Mouse (Mus musculus) hindbrain, embryonic 14.5 days (tissue): Measurements from ENCODE around the gene Msh6. TPM values are rescaled to one million over a fixed set of nuclear protein-coding genes. Genes with fewer than 3 reads are reported as not detected.
"Not testable (repeated sequence)": the region's sequence is repeated elsewhere in the genome, so short reads cannot be mapped to it uniquely, and the experiment has no call there.

Source experiments
- ATAC-seq: fragments of 200-750 bp; cut with Nextera tagmentation; 2 replicates; pipeline ENCODE4 v1.8.0; 2017; ENCODE audit warnings: moderate number of reproducible peaks, mild to moderate bottlenecking, moderate TSS enrichment, moderate library complexity; ENCODE audit not compliant: low FRiP score
- DNase-seq: peaks from one replicate; pipeline ENCODE4 v3.0.0-alpha.2; 2015; ENCODE audit warnings: low spot score
- H3K27ac ChIP-seq: fragments of 300-500 bp; sonication (generic); 2 replicates; pipeline ENCODE4 v1.5.1; 2014; ENCODE audit warnings: mild to moderate bottlenecking, moderate library complexity
- H3K27me3 ChIP-seq: fragments of 300-500 bp; sonication (generic); 2 replicates; pipeline ENCODE4 v1.6.1; 2014; ENCODE audit warnings: mild to moderate bottlenecking, low read length, mixed read lengths; ENCODE audit not compliant: control insufficient read depth, insufficient read depth
- H3K36me3 ChIP-seq: fragments of 300-500 bp; sonication (generic); replicated peaks from 2 replicates; pipeline ENCODE4 v1.6.1; 2014; ENCODE audit not compliant: control insufficient read depth, insufficient read depth
- H3K4me1 ChIP-seq: fragments of 300-500 bp; sonication (generic); replicated peaks from 2 replicates; pipeline ENCODE4 v1.6.1; 2014; ENCODE audit warnings: antibody characterized with exemption, low read length, mixed read lengths; ENCODE audit not compliant: control insufficient read depth, insufficient read depth
- H3K4me2 ChIP-seq: fragments of 300-500 bp; sonication (generic); replicated peaks from 2 replicates; pipeline ENCODE4 v1.6.1; 2014; ENCODE audit warnings: mild to moderate bottlenecking, moderate library complexity
- H3K4me3 ChIP-seq: fragments of 300-500 bp; sonication (generic); replicated peaks from 2 replicates; pipeline ENCODE4 v1.5.1; 2014; ENCODE audit warnings: mild to moderate bottlenecking, low read length
- H3K9ac ChIP-seq: fragments of 300-500 bp; sonication (generic); 2 replicates; pipeline ENCODE4 v1.6.1; 2014
- H3K9me3 ChIP-seq: fragments of 300-500 bp; sonication (generic); 2 replicates; pipeline ENCODE4 v1.6.1; 2016; ENCODE audit warnings: low read length; ENCODE audit not compliant: control insufficient read depth
- whole genome bisulfite sequencing: fragments of 180-500 bp; shearing (Covaris S2); extraction: QIAGEN DNeasy Blood & Tissue Kit; methylation state at CpG from one replicate; pipeline ENCODE4 v1.1.7; 2014; 5-methylcytosine and 5-hydroxymethylcytosine counted together
- polyA plus RNA-seq: library from polyadenylated mRNA; unstranded; fragments of >200 nt; fragmentation: Nextera tagmentation; extraction: Ambion mirVana; gene quantifications from 2 replicates; pipeline ENCODE4 v1.2.1, GENCODE M21; 2014

Msh6 gene
- 28.2 and 32.0 TPM in 2 replicates for polyA plus RNA-seq

- Histone ChIP-seq H3K36me3 (peaks cover 17% of the 10 kb centered on the region; the same call in 1 of the 2 replicates), H3K4me1 (peaks cover 15% of the 10 kb centered on the region), H3K4me3 (peak within 1 kb of the TSS; percentile 73), H3K4me2 (peak within 1 kb of the TSS; percentile 65), H3K27me3 (no peaks in the 10 kb centered on the region), H3K27ac (peak within 1 kb of the TSS; percentile 82), H3K9me3 (no peaks in the 10 kb centered on the region), H3K9ac (peak within 1 kb of the TSS; percentile 73)
- ATAC-seq = peak; percentile 99
- WGBS = under 1% methylated on average over 63 of the region's 63 CpGs
- DNase-seq = peak; percentile 96
These were observed at the start of gene Msh6 for GRCm38 (mm10) chr17:87974629-87975228. TSS of gene Msh6 (plus strand) at chr17:87975062.

- DNase-seq = no peak
- Histone ChIP-seq H3K27ac (no peak overlapping the region), H3K36me3 (no peaks in the 10 kb centered on the region), H3K4me3 (no peak overlapping the region), H3K9me3 (no peaks in the 10 kb centered on the region), H3K4me1 (no peaks in the 10 kb centered on the region), H3K9ac (no peak overlapping the region), H3K4me2 (no peak overlapping the region), H3K27me3 (no peaks in the 10 kb centered on the region)
- 80% methylated on average over 10 of the region's 10 CpGs for WGBS
- no peak for ATAC-seq
These were observed 40.5 kb upstream of the Msh6 start for GRCm38 (mm10) chr17:87934326-87934725.

DNA sequence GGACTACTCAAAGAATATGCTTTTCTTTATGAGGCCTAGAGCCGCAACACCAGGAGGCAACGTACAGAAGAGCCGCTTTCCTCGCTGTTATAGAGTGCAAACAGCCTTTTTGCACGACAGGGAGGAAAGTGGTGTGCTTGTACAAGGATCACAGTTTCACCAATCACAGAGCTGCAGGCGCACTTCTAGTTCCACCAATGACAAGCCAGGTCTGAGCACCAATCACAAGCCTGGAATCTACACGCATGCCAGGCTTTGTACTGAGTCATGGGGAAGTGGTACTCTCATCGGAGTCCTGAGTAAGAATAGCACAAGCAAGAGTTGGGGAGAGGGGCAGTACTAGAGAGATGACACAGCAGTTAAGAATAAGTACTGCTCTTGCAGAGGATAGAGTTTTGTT lies 40.1 kb upstream of the Msh6 start:
- WGBS = 88% methylated on average over 8 of the region's 8 CpGs
- H3K36me3 ChIP-seq = no peaks in the 10 kb centered on the region
- no peak overlapping the region for H3K27ac ChIP-seq
- no peaks in the 10 kb centered on the region for H3K9me3 ChIP-seq
- H3K4me3 ChIP-seq = no peak overlapping the region
- no peak for DNase-seq
- no peaks in the 10 kb centered on the region for H3K27me3 ChIP-seq
- no peak overlapping the region for H3K4me2 ChIP-seq
- H3K9ac ChIP-seq = no peak overlapping the region
- no peaks in the 10 kb centered on the region for H3K4me1 ChIP-seq
- ATAC-seq = no peak

GRCm38 (mm10) chr17:87936156-87936555 lies 38.7 kb upstream of the Msh6 start:
- no peak overlapping the region for H3K27ac ChIP-seq
- no peaks in the 10 kb centered on the region for H3K9me3 ChIP-seq
- H3K9ac ChIP-seq = no peak overlapping the region
- DNase-seq (no peak), ATAC-seq (no peak)
- H3K4me3 ChIP-seq = no peak overlapping the region
- no peaks in the 10 kb centered on the region for H3K27me3 ChIP-seq
- H3K36me3 ChIP-seq = no peaks in the 10 kb centered on the region
- no peaks in the 10 kb centered on the region for H3K4me1 ChIP-seq
- H3K4me2 ChIP-seq = no peak overlapping the region
- WGBS = 94% methylated on average over 4 of the region's 4 CpGs

DNA sequence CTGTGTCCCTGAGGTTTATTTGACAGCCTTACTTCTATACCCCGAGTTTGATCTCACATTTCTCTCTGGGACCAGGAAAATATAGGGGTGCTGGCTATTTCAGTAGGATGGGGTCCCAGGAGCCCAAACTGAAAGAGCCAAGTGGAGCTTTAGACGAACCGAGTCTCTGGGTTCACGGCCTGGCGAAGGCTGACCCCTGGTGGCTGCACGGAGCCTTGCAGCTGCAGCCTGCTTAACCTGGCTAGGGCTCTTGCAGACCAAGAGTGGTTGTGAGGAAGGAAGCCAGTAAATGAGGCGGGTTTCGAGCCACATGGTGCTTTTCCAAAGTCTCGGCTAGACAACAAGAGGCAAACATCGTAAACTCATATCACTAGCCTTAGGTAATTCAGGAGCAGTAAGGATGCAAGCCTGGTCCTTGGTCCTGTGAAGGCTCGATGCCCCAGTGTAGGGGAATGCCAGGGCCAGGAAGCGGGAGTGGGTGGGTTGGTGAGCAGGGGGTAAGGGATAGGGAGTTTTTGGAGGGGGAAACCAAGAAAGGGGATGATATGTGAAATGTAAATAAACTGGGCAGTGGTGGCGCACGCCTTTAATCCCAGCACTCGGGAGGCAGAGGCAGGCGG lies 25.8 kb upstream of the Msh6 start:
- Histone ChIP-seq H3K36me3 (no peaks in the 10 kb centered on the region), H3K4me1 (no peaks in the 10 kb centered on the region), H3K9me3 (no peaks in the 10 kb centered on the region), H3K9ac (no peak overlapping the region), H3K27me3 (no peaks in the 10 kb centered on the region), H3K4me2 (no peak overlapping the region), H3K27ac (no peak overlapping the region), H3K4me3 (no peak overlapping the region)
- 47% methylated on average over 16 of the region's 16 CpGs for WGBS
- ATAC-seq (peak; percentile 80; the same call in 1 of the 2 replicates), DNase-seq (peak; percentile 87)

DNA sequence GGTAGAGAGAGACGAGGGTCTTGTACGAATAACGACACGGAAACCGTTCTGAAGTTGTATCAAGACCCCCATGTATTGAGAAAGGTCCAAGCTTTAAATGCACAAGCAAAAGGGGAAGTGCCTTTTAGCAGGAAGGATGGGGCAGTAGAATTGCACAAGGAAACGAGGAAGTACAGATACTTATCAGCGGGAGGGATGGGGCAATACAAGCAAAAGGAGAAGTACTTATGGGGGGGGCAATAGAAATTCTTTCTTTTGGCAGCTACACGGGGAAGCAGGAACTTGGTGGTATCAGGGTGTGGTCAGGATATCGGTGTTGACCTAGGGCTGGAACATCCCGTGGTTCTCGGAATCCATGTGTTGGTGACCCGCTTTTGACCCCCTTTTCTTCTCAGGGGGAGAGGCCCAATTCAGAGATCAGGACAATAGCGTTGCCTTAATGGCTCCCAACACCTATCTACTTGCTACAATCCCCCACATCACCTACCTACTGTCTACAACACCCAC lies 20.2 kb upstream of the Msh6 start:
- H3K9ac ChIP-seq, H3K4me3 ChIP-seq, H3K27ac ChIP-seq, DNase-seq, ATAC-seq, H3K9me3 ChIP-seq, H3K4me1 ChIP-seq, H3K4me2 ChIP-seq, H3K36me3 ChIP-seq, H3K27me3 ChIP-seq: not testable (repeated sequence)
- WGBS = 94% methylated on average over 13 of the region's 13 CpGs

DNA sequence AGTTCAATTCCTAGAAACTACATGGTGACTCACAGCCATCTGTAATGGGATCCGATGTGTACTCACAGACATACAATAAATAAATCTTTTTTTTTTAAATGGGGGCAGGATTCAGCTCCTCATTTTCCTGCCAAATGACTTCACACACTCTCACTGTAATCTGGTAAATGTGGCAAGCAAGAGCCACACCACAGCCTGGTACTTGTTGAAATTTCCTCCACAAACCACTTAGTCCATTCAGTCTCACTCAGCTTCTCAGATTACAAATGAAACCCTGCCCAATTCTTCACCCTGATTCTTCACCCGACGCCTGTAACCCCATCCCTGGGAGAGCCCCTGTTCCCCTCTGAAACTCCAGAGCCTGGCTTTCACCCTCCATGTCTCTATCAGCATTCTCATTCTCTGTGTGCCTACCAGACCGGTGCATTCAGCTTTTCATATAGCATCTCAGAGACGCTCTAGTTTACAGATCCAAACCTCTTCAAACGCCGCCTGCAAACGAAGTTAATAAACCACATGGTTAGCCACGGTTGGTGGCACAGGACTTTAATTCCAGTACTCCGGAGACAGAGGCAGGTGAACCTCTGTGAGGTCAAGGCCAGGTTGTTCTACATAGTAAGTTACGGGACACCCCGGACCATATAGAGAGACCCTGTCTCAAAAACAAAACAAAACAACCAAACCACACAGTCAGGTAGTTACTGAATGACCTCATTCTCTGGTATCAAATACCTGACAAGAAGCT lies 17.6 kb upstream of the Msh6 start:
- no peaks in the 10 kb centered on the region for H3K9me3 ChIP-seq
- no peak for ATAC-seq
- no peak overlapping the region for H3K9ac ChIP-seq
- no peak overlapping the region for H3K27ac ChIP-seq
- H3K4me3 ChIP-seq = no peak overlapping the region
- H3K4me2 ChIP-seq = no peak overlapping the region
- no peak for DNase-seq
- H3K27me3 ChIP-seq = no peaks in the 10 kb centered on the region
- H3K36me3 ChIP-seq = no peaks in the 10 kb centered on the region
- 78% methylated on average over 12 of the region's 12 CpGs for WGBS
- no peaks in the 10 kb centered on the region for H3K4me1 ChIP-seq

DNA sequence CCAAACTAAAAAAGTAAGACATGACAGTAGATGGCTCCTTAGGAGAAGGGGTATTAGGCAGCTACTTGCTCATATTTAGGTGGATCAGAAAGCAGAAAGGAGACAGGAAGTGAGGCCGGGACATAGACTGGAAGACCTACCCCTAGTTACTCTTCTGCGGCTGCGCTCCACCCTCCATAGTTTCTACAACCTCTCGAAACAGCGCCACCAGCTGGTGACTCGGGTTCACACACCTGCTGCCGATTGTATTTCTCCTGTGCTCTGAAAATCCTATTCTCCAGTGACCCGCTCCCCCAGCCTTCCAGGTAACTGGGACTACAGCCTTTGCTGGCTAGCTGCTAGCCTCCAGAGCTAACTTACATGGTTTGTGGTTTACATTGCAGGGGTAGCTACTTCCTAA lies 16.6 kb upstream of the Msh6 start:
- Histone ChIP-seq H3K9me3 (no peaks in the 10 kb centered on the region), H3K27me3 (no peaks in the 10 kb centered on the region), H3K4me3 (no peak overlapping the region), H3K4me2 (no peak overlapping the region), H3K4me1 (no peaks in the 10 kb centered on the region), H3K9ac (no peak overlapping the region), H3K36me3 (no peaks in the 10 kb centered on the region), H3K27ac (no peak overlapping the region)
- DNase-seq (no peak), ATAC-seq (no peak)
- 68% methylated on average over 8 of the region's 8 CpGs for WGBS

DNA sequence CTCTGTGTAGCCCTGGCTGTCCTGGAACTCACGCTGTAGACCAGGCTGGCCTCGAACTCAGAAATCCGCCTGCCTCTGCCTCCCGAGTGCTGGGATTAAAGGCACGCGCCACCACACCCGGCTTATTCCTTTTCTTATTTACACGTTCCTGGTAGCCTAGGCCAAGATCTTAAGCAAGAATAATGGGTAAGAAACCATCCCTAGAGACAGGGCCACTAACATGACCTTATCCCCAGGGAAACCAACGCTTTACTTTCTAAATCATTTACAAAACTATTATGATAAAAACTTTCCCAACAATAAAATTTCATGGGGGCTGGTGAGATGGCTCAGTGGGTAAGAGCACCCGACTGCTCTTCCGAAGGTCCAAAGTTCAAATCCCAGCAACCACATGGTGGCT lies 15.5 kb upstream of the Msh6 start:
- not testable (repeated sequence) for H3K4me2 ChIP-seq, H3K27ac ChIP-seq, DNase-seq, ATAC-seq, H3K9me3 ChIP-seq, H3K9ac ChIP-seq, H3K36me3 ChIP-seq, H3K27me3 ChIP-seq, H3K4me3 ChIP-seq, H3K4me1 ChIP-seq
- WGBS = 94% methylated on average over 11 of the region's 11 CpGs
